Mouse (Mus musculus) ES-Bruce4 (cell line): ENCODE measurements around the gene Nxf2.

Experiments
- CTCF ChIP-seq: IDR thresholded peaks from one replicate; pipeline ENCODE4 v1.8.1; 2011; ENCODE audit warnings: low read depth, low read length
- EP300 ChIP-seq: IDR thresholded peaks from 2 replicates; pipeline ENCODE4 v1.6.1; 2011; ENCODE audit warnings: low read depth, low read length; ENCODE audit not compliant: insufficient read depth
- POLR2A ChIP-seq: IDR thresholded peaks from one replicate; pipeline ENCODE4 v1.8.1; 2011; ENCODE audit warnings: low read length; ENCODE audit not compliant: insufficient read depth

DNA sequence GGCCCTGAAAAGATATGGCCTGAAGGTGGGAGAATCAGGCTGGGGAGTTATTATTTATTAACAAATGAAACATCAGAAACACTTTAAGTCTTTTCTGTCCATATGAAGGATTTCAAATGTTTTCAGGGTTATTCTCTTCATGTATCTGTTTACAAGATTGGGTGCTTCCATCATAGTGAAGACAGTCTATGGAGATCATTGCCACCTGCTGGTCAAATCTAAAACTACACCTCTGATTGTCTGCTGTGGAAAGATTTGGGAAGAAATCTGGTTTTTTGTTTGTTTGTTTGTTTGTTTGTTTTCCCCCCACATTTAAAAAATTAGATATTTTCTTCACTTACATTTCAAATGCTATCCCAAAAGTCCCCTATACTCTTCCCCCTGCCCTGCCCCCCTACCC lies 39.5 kb downstream of the Nxf2 start:
- TF ChIP-seq CTCF = no peak
- no peak for TF ChIP-seq POLR2A
- no peak for TF ChIP-seq EP300
